Mouse (Mus musculus) testis, adult 2 months (tissue): Measurements from ENCODE around the gene H13. TPM values are rescaled to one million over a fixed set of nuclear protein-coding genes. Genes with fewer than 3 reads are reported as not detected.

Source experiments
- H3K27ac ChIP-seq: fragments of 200-500 bp; 2 replicates; pipeline ENCODE4 v1.5.1; 2012; ENCODE audit warnings: low read depth, low read length; ENCODE audit not compliant: control insufficient read depth, insufficient read depth
- H3K27me3 ChIP-seq: fragments of 200-500 bp; 2 replicates; pipeline ENCODE4 v1.6.1; 2012; ENCODE audit warnings: mild to moderate bottlenecking, low read length, moderate library complexity; ENCODE audit not compliant: control insufficient read depth, insufficient read depth
- H3K36me3 ChIP-seq: fragments of 200-500 bp; 2 replicates; pipeline ENCODE4 v1.6.1; 2012; ENCODE audit warnings: mild to moderate bottlenecking, low read length; ENCODE audit not compliant: control insufficient read depth, insufficient read depth
- H3K4me1 ChIP-seq: fragments of 200-500 bp; 2 replicates; pipeline ENCODE4 v1.6.1; 2012; ENCODE audit warnings: low read length; ENCODE audit not compliant: control insufficient read depth, insufficient read depth
- H3K4me3 ChIP-seq: fragments of 200-500 bp; 2 replicates; pipeline ENCODE4 v1.5.1; 2012; ENCODE audit warnings: low read depth, mild to moderate bottlenecking, low read length, moderate library complexity, mixed read lengths; ENCODE audit not compliant: control insufficient read depth
- CTCF ChIP-seq: fragments of 200-500 bp; IDR thresholded peaks from 2 replicates; pipeline ENCODE4 v1.5.1; 2012; ENCODE audit warnings: low read depth, mild to moderate bottlenecking, inconsistent platforms, low read length, moderate library complexity; ENCODE audit not compliant: control insufficient read depth, insufficient read depth, insufficient replicate concordance
- POLR2A ChIP-seq: fragments of 200-500 bp; IDR thresholded peaks from 2 replicates; pipeline ENCODE4 v1.6.1; 2012; ENCODE audit warnings: low read depth, mild to moderate bottlenecking, inconsistent platforms, low read length, moderate library complexity; ENCODE audit not compliant: control insufficient read depth
- polyA plus RNA-seq: library from polyadenylated mRNA; depleted of rRNA; stranded (reverse); fragments of >200 nt; gene quantifications from 2 replicates; pipeline ENCODE4 v1.2.3, GENCODE M21; 2012

The H13 gene
- polyA plus RNA-seq, 1 experiment, result 84.7 TPM

DNA sequence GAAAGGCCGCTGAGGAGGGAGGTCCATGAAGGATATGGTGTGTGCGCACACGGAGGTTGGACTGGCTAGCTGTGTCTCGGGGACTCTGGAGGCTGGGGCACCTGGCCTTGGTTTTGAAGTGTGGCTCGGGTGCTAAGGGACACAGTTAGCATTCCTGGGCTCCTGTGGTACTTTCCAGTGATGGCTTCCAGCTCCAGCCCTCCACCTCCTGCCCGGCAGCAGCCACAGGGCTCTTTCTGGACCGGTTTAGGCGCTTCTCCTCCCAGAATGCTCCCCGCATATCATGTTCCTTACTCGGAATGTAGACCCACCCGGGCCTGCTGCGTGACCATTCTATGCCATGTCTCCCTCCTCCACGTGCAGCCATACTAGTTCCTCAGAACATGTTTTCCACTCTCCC is 24.5 kb downstream of the H13 start:
- peak overlapping the region; percentile 9; the same call in 1 of the 2 replicates for H3K27ac ChIP-seq
- H3K36me3 ChIP-seq, result peaks cover 3% of the 10 kb centered on the region
- no peak overlapping the region for H3K4me3 ChIP-seq
- peaks cover 16% of the 10 kb centered on the region for H3K4me1 ChIP-seq
- TF ChIP-seq POLR2A, result no peak
- TF ChIP-seq CTCF, result no peak
- H3K27me3 ChIP-seq, result no peaks in the 10 kb centered on the region

DNA sequence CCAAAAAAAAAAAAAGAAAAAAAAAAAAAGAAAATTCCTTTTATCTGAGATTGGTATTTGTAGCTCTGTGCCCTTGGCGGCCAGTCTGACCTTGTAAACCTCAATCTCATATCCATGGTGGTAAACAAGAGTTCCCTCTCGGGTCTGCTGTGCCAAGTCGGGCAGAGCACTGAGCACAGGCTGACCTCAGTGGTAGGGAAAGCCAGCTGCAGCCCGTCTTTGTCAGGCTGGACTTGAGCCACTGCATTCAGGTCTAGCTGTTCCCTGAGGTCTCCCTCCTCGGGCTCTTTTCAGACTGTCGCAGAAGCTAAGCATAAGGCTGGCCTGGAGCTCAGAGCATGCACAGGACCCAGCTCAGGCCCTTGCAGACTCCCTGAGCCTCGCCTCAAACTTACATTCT is 25.4 kb downstream of the H13 start:
- TF ChIP-seq POLR2A, result no peak
- TF ChIP-seq CTCF, result no peak
- H3K36me3 ChIP-seq, result peaks cover 1% of the 10 kb centered on the region
- H3K27me3 ChIP-seq, result no peaks in the 10 kb centered on the region
- H3K4me1 ChIP-seq, result peaks cover 14% of the 10 kb centered on the region
- no peak overlapping the region for H3K4me3 ChIP-seq
- peak overlapping the region; percentile 27; the same call in 1 of the 2 replicates for H3K27ac ChIP-seq

DNA sequence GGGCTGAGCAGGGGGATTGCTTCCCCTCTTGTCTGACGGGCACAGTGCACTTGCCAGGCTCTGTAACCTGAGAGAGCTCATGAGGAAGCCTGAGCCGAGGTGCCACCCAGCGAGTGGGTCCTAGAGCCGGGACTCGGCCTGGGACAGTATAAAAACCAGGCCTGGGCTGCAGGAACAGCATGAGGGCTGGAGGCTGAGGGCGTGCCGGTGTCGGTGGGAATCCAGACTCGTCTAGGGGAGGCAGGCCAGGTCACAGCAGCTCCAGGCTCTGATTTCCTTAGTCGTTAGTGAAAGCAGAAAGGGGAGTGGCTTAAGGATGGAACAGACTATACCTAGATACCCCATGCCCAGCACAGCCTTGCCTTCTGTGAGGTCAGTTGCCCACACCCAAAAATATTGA is 26.8 kb downstream of the H13 start:
- TF ChIP-seq POLR2A (no peak), CTCF (no peak)
- peaks cover 1% of the 10 kb centered on the region for H3K36me3 ChIP-seq
- H3K27ac ChIP-seq, result no peak overlapping the region
- peaks cover 14% of the 10 kb centered on the region for H3K4me1 ChIP-seq
- no peak overlapping the region for H3K4me3 ChIP-seq
- H3K27me3 ChIP-seq, result no peaks in the 10 kb centered on the region

DNA sequence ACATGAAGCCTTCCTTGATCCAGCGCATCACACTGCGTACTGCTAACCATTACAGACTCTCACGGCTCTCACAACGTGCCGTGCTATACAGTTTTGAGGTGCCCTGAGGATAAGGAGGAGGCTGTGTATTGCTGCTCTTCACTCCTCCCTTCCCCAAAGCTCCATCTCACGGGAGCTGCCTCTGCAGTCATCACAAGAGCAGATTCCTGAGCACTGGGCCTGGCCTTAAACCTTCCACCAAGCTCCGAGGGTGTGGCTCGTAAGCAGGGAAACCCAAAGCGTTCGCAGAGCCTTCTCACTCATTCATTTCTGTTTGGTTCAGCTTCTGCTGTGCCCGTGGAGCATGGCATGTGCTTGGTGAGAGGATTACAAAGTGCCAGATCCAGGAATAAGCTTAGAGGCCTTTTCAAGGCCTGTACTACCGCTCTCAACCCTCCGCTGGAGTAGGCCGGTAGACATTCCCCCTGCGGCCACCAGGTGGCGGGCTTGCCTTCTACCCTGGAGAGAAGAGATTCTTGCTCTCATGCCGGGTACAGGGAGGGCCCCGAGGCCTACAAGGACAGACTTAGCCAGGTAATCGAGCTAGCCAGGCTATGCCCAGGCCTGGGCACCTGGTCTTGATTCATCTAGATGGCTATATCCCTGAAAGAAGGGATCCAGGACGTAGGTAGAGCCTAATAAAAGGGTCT is 27.4 kb downstream of the H13 start:
- Histone ChIP-seq H3K4me1 (peaks cover 14% of the 10 kb centered on the region), H3K27me3 (no peaks in the 10 kb centered on the region), H3K4me3 (no peak overlapping the region), H3K27ac (peak overlapping the region; percentile 51; the same call in 1 of the 2 replicates), H3K36me3 (peaks cover 1% of the 10 kb centered on the region)
- TF ChIP-seq CTCF, result peak; percentile 78; the same call in 1 of the 2 replicates
- TF ChIP-seq POLR2A, result no peak

DNA sequence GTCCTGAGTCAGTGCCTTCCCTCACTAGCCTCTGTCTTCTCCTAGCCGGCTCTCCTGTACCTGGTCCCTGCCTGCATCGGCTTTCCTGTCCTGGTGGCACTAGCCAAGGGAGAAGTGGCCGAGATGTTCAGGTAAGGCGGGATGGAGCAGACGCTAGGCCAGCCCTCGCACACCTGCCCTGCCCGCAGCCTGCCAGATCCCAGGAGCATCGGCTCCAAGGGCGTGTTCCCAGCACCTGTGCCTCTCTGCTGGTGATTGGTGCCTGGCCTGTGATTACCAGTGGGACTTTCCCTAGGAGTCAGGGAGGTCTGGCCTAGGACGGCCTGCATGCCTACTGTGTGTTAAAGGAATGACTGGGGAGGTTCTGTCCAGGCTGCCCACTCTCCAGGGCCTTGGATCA is 30.9 kb downstream of the H13 start:
- Histone ChIP-seq H3K27ac (no peak overlapping the region), H3K36me3 (no peaks in the 10 kb centered on the region; the same call in none of the 2 replicates), H3K27me3 (no peaks in the 10 kb centered on the region), H3K4me3 (no peak overlapping the region), H3K4me1 (peaks cover under 1% of the 10 kb centered on the region; the same call in 1 of the 2 replicates)
- TF ChIP-seq POLR2A (no peak), CTCF (no peak)

DNA sequence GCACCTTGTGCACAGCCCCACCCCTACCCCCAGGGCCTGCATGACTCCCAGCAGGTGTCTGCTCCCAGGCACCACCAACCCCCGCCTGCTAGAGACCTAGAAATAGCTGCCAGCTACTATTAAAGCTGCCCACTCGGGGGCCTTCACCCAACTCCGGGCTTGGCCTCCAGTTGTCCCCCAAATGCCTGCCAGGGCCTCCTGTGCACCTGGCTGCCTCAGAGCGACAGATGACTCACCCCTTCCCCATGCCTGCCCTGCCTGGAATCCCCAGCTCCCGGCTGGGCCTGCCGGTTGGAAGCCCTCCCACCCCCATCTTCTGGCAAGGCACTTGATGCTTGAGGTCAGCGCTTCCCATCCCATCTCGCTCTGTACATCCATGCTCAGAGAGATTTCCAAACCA is 31.5 kb downstream of the H13 start:
- H3K27ac ChIP-seq, result no peak overlapping the region
- H3K36me3 ChIP-seq, result no peaks in the 10 kb centered on the region; the same call in none of the 2 replicates
- no peaks in the 10 kb centered on the region for H3K27me3 ChIP-seq
- peaks cover 6% of the 10 kb centered on the region; the same call in 1 of the 2 replicates for H3K4me1 ChIP-seq
- no peak for TF ChIP-seq POLR2A
- TF ChIP-seq CTCF, result no peak
- no peak overlapping the region for H3K4me3 ChIP-seq

DNA sequence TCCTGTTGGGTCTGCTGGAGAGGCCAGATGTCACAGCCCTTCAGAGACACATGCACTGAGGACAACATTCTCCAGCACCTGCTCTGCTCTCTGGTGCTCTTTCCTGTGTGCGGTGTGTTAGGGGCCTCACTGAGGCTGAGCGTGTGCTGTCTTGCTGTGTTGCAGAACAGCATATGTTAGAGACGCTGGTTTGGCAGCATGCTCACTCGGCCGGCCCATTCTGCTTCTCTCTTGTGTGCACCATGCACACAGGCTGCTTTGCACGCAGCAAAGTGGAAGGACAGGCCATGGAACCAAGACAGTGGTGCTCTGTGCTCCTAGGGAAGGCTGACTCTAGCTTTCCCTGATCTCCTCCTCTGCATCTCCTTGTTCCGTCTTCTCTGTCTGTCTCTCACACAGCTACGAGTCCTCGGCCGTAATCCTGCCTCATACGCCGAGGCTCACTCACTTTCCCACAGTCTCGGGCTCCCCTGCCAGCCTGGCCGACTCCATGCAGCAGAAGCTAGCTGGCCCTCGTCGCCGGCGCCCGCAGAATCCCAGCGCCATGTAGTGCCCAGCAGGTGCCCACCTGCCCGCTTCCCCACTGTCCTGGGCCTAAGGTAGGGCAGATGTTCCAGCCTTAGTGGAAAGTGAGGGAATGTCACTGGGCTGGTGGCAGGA is 34.5 kb downstream of the H13 start:
- Histone ChIP-seq H3K4me3 (no peak overlapping the region), H3K27me3 (no peaks in the 10 kb centered on the region), H3K36me3 (no peaks in the 10 kb centered on the region; the same call in 1 of the 2 replicates), H3K4me1 (peaks cover 23% of the 10 kb centered on the region), H3K27ac (no peak overlapping the region)
- TF ChIP-seq POLR2A (no peak), CTCF (no peak)

DNA sequence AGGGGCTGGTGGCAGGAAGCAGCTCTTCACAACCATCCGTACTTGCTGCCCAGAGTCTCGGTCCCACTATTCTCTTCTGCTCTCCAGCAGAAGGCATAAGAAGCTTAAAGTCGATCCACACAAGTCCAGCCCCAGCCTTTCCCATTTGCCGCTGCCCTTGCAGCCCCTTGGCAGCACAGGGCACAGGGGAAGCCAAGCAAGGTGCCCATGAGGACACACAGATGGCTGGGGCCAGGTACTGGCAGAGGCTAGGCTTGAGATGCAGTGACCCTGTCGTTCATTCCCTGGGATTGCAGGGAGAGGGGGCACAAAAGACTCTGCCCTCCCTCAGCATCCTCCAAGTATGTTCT is 35.0 kb downstream of the H13 start:
- no peaks in the 10 kb centered on the region; the same call in 1 of the 2 replicates for H3K36me3 ChIP-seq
- H3K4me3 ChIP-seq, result no peak overlapping the region
- peaks cover 23% of the 10 kb centered on the region for H3K4me1 ChIP-seq
- H3K27me3 ChIP-seq, result no peaks in the 10 kb centered on the region
- H3K27ac ChIP-seq, result no peak overlapping the region
- TF ChIP-seq POLR2A (no peak), CTCF (no peak)
